Comparison of ENCODE assay signal across 11 mouse cellular contexts in the genomic region with DNA sequence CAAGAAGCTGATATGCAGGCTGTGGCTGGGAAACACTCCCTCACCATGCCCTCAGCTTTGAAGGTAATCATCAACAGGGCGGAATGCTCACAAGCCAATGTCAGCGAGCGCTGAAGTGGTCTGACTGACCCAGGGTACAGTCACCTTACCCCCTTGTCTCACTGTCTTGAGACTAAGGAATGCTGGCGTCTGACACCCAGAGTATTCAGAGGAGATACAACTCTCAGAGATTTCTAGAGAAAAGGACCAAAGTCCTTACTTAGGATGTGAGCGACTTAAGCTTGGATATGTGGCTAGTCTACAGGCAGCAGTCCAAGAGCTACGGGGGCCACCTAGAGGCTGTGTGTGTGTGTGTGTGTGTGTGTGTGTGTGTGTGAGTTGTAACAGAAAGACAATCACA.
DNase-seq lines count a peak whose midpoint lies in the region; ATAC-seq and TF ChIP-seq lines count a peak whose summit lies in the region.
"Had no signal": no experiment of that assay in that cellular context is flagged by ENCODE, and none has a peak within 500 bp of the region (broad histone marks: within the 10 kb centered on the region; RNA-seq: fewer than 3 reads in every experiment).

No protein-coding gene starts in this region.

- H3K27ac ChIP-seq in liver, embryonic 14.5 days, result no peak overlapping the region
- no peak overlapping the region for H3K27ac ChIP-seq in liver, embryonic 12.5 days
- peak overlapping the region; percentile 82 for H3K27ac ChIP-seq in kidney, postnatal 0 days
- H3K27ac ChIP-seq: embryonic facial prominence, embryonic 15.5 days had no signal

- H3K4me1 ChIP-seq in liver, embryonic 14.5 days (replicated peaks; ENCODE audit: control insufficient read depth in 2 of 2, insufficient read depth in 2 of 2, low read length in 1 of 2), result peaks cover 21 to 42% of the 10 kb centered on the region in 2 experiments
- H3K4me1 ChIP-seq in liver, embryonic 12.5 days, result peaks cover 75% of the 10 kb centered on the region
- H3K4me1 ChIP-seq in kidney, postnatal 0 days (replicated peaks; ENCODE audit: insufficient read depth, low read length), result peaks cover 38% of the 10 kb centered on the region

- no peak overlapping the region for H3K9ac ChIP-seq in liver, embryonic 14.5 days (replicated peaks)
- H3K9ac ChIP-seq in liver, embryonic 12.5 days, result no peak overlapping the region
- H3K9ac ChIP-seq in kidney, postnatal 0 days (ENCODE audit: low read depth, low read length), result no peak overlapping the region
- H3K9ac ChIP-seq: embryonic facial prominence, embryonic 15.5 days had no signal

- TF ChIP-seq CTCF in liver, embryonic 14.5 days (IDR thresholded peaks at IDR 0.05; ENCODE audit: low read depth), result peak; percentile 18; the same call in 1 of the 2 replicates
- peak; percentile 44 for TF ChIP-seq CTCF in kidney, postnatal 0 days (IDR thresholded peaks at IDR 0.05; ENCODE audit: low read depth)

- 72% methylated on average over 6 of the region's 6 CpGs for WGBS in liver, embryonic 14.5 days (ENCODE audit: insufficient replicate concordance)
- 80% methylated on average over 6 of the region's 6 CpGs for WGBS in liver, embryonic 12.5 days (ENCODE audit: insufficient replicate concordance)
- 47% methylated on average over 6 of the region's 6 CpGs for WGBS in kidney, postnatal 0 days

- no peaks in the 10 kb centered on the region for H3K27me3 ChIP-seq in liver, embryonic 14.5 days (ENCODE audit: control insufficient read depth, insufficient read depth, low read length)
- H3K27me3 ChIP-seq in liver, embryonic 12.5 days (replicated peaks), result no peaks in the 10 kb centered on the region
- H3K27me3 ChIP-seq in kidney, postnatal 0 days (ENCODE audit: insufficient read depth, low read length), result no peaks in the 10 kb centered on the region
- H3K27me3 ChIP-seq: embryonic facial prominence, embryonic 15.5 days had no signal

- ATAC-seq in liver, embryonic 14.5 days (ENCODE audit: insufficient read depth), result peak; percentile 17; the same call in 1 of the 2 replicates
- no peak for ATAC-seq in liver, embryonic 12.5 days
- ATAC-seq in kidney, postnatal 0 days (replicated peaks; ENCODE audit: low FRiP score, low read depth), result peak; percentile 89
- ATAC-seq: hindbrain, embryonic 16.5 days had no signal

- no peaks in the 10 kb centered on the region for H3K9me3 ChIP-seq in liver, embryonic 14.5 days (ENCODE audit: control insufficient read depth, low read length)
- H3K9me3 ChIP-seq in liver, embryonic 12.5 days (replicated peaks), result no peaks in the 10 kb centered on the region
- no peaks in the 10 kb centered on the region for H3K9me3 ChIP-seq in kidney, postnatal 0 days (replicated peaks; ENCODE audit: low read length)
- H3K9me3 ChIP-seq: embryonic facial prominence, embryonic 15.5 days had no signal

- H3K36me3 ChIP-seq in liver, embryonic 14.5 days (replicated peaks; ENCODE audit: control insufficient read depth, insufficient read depth, low read depth), result no peaks in the 10 kb centered on the region
- H3K36me3 ChIP-seq in liver, embryonic 12.5 days, result peaks cover 13% of the 10 kb centered on the region
- peaks cover 9% of the 10 kb centered on the region; the same call in 1 of the 2 replicates for H3K36me3 ChIP-seq in kidney, postnatal 0 days (ENCODE audit: insufficient read depth, low read length)

- peak; percentile 26 to 38 for DNase-seq in cerebellum, postnatal 10 days
- no peak for DNase-seq in cerebellum, adult 9-10 months
- DNase-seq in liver, embryonic 14.5 days (ENCODE audit: low read depth in 3 of 3, low spot score in 3 of 3), result no peak
- DNase-seq in kidney, postnatal 0 days (ENCODE audit: low spot score), result peak; percentile 54
- peak; percentile 68 for DNase-seq in lung, postnatal 36 days
- no peak for DNase-seq in layer of hippocampus, adult 9-10 months (ENCODE audit: low spot score)
- DNase-seq in right cerebral cortex, adult 18-20 months, result no peak
- DNase-seq: cerebellum, postnatal 36 days had no signal

- no peak overlapping the region for H3K4me2 ChIP-seq in liver, embryonic 14.5 days (ENCODE audit: low read depth)
- no peak overlapping the region for H3K4me2 ChIP-seq in liver, embryonic 12.5 days
- H3K4me2 ChIP-seq in kidney, postnatal 0 days (ENCODE audit: low read length), result no peak overlapping the region
- H3K4me2 ChIP-seq: embryonic facial prominence, embryonic 15.5 days had no signal

- TF ChIP-seq EP300 in liver, embryonic 14.5 days (IDR thresholded peaks at IDR 0.05; ENCODE audit: low read depth), result no peak

- H3K4me3 ChIP-seq in liver, embryonic 14.5 days (ENCODE audit: insufficient read depth in 1 of 2, low read depth in 2 of 2, low read length in 2 of 2), result no peak overlapping the region
- no peak overlapping the region for H3K4me3 ChIP-seq in liver, embryonic 12.5 days
- no peak overlapping the region for H3K4me3 ChIP-seq in kidney, postnatal 0 days (replicated peaks; ENCODE audit: low read depth, low read length)
- H3K4me3 ChIP-seq: embryonic facial prominence, embryonic 15.5 days had no signal

Comparison
In these comparisons a context has a peak if more than half of its experiments do, and no peak if none do; other contexts are left out.
1. DNase-seq: peak in cerebellum, postnatal 10 days (2 of 2), kidney, postnatal 0 days (single experiment) and lung, postnatal 36 days (single experiment); none in cerebellum, adult 9-10 months (single experiment), liver, embryonic 14.5 days (0 of 3), layer of hippocampus, adult 9-10 months (single experiment) and right cerebral cortex, adult 18-20 months (single experiment).